Mouse (Mus musculus): ENCODE measurements at regions not wholly inside any gene's neighbourhood (a gene's known extent, or its start where the extent isn't known, plus 50 kb on each side); places are given as distances from the start of the nearest gene placed in this dataset.

- peak; percentile 64 for DNase-seq
Measured at GRCm38 (mm10) chr10:118501571-118501970, 60.7 kb downstream of the Ifng start.

- DNase-seq: no peak
Measured at GRCm38 (mm10) chr10:118504811-118505210, 64.0 kb downstream of the Ifng start.

GRCm38 (mm10) chr10:118506154-118506553, 65.3 kb downstream of the Ifng start:
- peak; percentile 13 to 27 for DNase-seq

GRCm38 (mm10) chr10:118507630-118508029, 66.8 kb downstream of the Ifng start:
- peak; percentile 54 to 58 for DNase-seq

- no peak for DNase-seq
Measured at GRCm38 (mm10) chr10:118516839-118517238, 76.0 kb downstream of the Ifng start.

- no peak for DNase-seq
Measured at GRCm38 (mm10) chr10:118517995-118518394, 77.1 kb downstream of the Ifng start.

GRCm38 (mm10) chr10:118545966-118546365, 105.1 kb downstream of the Ifng start:
- DNase-seq: peak; percentile 50 to 53

GRCm38 (mm10) chr10:118550201-118550600, 109.4 kb downstream of the Ifng start:
- no peak for DNase-seq

GRCm38 (mm10) chr10:118558848-118559247, 118.0 kb downstream of the Ifng start:
- no peak for DNase-seq

GRCm38 (mm10) chr10:118564041-118564440, 123.2 kb downstream of the Ifng start:
- no peak for DNase-seq

GRCm38 (mm10) chr10:118564528-118565268, 123.9 kb downstream of the Ifng start:
- no peak for DNase-seq

- no peak for DNase-seq
Measured at GRCm38 (mm10) chr10:118568617-118569016, 127.8 kb downstream of the Ifng start.

GRCm38 (mm10) chr10:118569424-118569823, 128.6 kb downstream of the Ifng start:
- no peak for DNase-seq

GRCm38 (mm10) chr10:118573247-118573646, 132.4 kb downstream of the Ifng start:
- no peak for DNase-seq

- no peak for DNase-seq
Measured at GRCm38 (mm10) chr10:118575570-118575969, 134.7 kb downstream of the Ifng start.

- no peak for DNase-seq
Measured at GRCm38 (mm10) chr10:118581376-118581775, 140.5 kb downstream of the Ifng start.

GRCm38 (mm10) chr10:118585821-118586220, 145.0 kb downstream of the Ifng start:
- no peak for DNase-seq

- DNase-seq: no peak
Measured at GRCm38 (mm10) chr10:118588198-118588597, 147.4 kb downstream of the Ifng start.

- DNase-seq: peak; percentile 87 to 88
Measured at GRCm38 (mm10) chr10:118592648-118593368, 152.0 kb downstream of the Ifng start.

GRCm38 (mm10) chr10:118596206-118596605, 155.4 kb downstream of the Ifng start:
- no peak for DNase-seq

GRCm38 (mm10) chr10:118598497-118598896, 157.7 kb downstream of the Ifng start:
- DNase-seq: no peak

- no peak for DNase-seq
Measured at GRCm38 (mm10) chr10:118599197-118599596, 158.4 kb downstream of the Ifng start.

- peak; percentile 30 to 36 for DNase-seq
Measured at GRCm38 (mm10) chr10:118599610-118600009, 158.8 kb downstream of the Ifng start.

- DNase-seq: no peak
Measured at GRCm38 (mm10) chr10:118602922-118603321, 162.1 kb downstream of the Ifng start.

All from B cell, adult 2 months (primary cell).